Mouse (Mus musculus): ENCODE results near the gene Cd200r1. TPM values are rescaled to one million over a fixed set of nuclear protein-coding genes. Genes with fewer than 3 reads are reported as not detected.
"Not testable (repeated sequence)": the region's sequence is repeated elsewhere in the genome, so short reads cannot be mapped to it uniquely, and the experiment has no call there.

Cd200r1 gene
- total RNA-seq, 1 experiment from 2014 or later = 0.59 TPM

GRCm38 (mm10) chr16:44766320-44766892, 870 bp downstream of the Cd200r1 start:
- DNase-seq = no peak

- no peak for DNase-seq
Measured at GRCm38 (mm10) chr16:44767506-44767905, 2.0 kb downstream of the Cd200r1 start.

DNA sequence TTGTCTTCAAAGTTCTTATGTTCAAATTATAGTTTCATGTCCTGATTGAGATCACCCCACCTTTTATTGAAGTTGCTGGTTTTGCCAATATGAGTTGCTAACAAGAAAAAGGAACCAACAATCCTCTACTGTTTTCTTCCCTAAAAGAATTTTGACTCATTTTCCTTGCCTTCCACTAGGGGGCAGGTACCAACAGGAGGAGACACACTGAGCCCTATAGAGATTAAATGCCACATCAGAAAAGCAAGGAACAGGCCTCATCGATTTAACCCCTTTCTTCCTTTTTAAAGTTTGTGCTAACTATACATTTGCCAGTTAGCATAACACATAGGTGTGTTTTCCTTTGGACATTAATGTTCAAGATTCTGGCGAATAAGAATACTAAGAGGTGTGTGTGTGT, 2.4 kb downstream of the Cd200r1 start:
- no peak for DNase-seq

DNA sequence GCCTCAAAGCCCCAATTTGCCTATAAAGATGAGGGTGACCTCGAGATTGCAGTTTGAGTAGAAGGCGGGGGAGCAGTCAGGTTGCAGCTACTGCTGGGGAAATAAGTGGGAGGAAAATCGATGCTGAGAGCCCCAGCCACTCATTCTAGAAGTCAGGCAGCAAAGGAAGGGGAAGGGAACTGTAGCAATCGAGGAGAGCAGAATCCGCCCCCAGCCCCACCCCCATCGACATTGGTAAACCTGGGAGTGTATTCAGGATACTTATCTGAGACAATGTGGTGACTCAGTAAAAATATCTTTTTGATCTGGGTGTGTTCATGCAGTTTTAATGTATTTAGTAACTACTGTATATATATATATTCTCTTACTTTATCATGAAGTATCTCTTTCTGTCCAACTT, 7.0 kb downstream of the Cd200r1 start:
- no peak for DNase-seq

- no peak for DNase-seq
Measured at GRCm38 (mm10) chr16:44773673-44774072, 8.1 kb downstream of the Cd200r1 start.

GRCm38 (mm10) chr16:44774201-44774600, 8.7 kb downstream of the Cd200r1 start:
- DNase-seq = no peak

DNA sequence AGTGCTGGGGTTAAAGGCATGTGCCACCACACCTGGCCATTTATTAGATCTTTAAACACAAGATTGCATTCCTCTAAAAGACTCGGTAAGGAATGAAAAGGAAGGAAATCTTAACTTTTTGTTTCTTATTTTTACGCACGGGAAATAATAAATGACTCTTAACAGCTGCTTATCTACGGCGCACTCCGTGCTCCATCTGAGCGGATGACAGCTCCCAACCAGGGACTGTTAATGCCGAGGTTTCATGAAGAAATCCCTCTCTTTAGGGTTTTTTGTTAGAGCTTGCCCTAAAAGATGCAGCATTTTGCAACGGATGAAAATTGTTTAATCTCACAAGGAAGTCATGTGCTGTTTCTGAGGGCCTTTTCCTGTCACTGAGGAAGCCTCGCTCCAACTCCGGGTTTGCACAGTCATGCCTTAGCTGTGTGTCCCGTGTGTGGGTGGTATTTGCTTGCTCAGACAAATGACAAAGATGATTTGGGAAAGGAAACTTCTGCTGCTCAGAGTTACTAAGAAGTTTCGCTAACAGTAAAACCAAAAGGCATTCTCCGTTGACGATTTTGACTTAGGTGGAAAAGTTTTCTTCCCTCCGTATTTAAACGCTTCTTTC, 13.1 kb downstream of the Cd200r1 start:
- peak; percentile 21 for DNase-seq

DNA sequence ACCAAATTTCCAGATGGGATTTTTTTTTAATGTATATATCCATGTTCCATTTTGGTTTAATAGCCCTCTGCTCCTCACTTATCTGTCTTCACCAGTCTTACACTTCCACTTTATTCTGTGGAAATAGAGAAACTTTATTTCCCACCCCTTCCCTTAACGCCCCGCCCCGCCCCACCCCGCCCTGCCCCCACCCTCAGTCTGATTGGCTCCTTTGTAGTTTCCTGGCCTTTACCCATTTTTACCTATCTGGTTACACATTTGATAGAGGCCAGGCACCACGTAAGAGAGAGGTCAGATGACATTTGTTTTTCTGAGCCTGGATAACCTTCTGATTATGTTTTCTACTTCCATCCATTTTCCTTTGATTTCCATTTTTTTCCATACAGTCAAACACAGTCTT, 14.0 kb downstream of the Cd200r1 start:
- no peak for DNase-seq

- no peak for DNase-seq
Measured at GRCm38 (mm10) chr16:44780751-44781150, 15.2 kb downstream of the Cd200r1 start.

DNA sequence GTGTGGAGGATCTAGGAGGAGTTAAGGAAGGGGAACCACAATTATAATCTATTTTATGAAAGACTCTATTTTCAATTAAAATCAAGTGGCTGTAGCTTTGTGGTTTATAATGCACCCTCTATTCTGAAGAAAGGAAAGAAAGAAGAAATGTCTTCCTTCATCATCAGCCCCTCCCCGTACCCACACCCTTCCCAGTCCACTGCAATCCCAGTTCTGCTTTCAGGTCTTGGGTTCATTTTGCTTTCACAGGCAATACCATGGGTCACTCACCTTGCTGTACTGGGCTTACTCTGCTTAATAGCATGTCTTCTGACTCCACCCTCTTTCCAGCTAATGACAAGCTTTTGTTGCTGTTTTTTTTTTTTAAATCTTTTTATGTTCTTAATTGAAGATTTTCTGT, 21.4 kb downstream of the Cd200r1 start:
- DNase-seq = no peak

- DNase-seq = no peak
Measured at GRCm38 (mm10) chr16:44794416-44794815, 28.9 kb downstream of the Cd200r1 start.

DNA sequence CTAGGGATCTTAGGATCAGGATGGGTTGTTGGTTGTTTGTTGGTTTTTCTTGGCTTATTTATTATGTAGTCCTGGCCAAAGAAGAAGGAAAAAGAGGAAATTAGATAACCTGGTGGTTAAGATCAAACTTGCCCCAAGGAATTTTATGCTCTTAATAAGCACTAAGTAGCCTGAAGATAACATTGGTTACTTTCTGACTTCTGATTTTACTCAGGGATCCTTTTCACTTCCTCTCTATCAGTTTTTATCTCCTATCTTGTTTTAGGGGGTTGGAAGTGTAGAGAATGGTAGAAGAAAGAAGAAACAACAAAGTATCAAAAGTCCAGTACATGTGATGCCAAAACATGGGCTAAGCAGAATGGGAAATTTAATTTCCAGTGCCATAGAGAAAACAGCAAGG, 40.4 kb downstream of the Cd200r1 start:
- no peak for DNase-seq

GRCm38 (mm10) chr16:44810223-44810622, 44.7 kb downstream of the Cd200r1 start:
- DNase-seq = not testable (repeated sequence)

GRCm38 (mm10) chr16:44811544-44811943, 46.0 kb downstream of the Cd200r1 start, which contains the start of gene Cd200r4:
Gene Cd200r4, plus strand, starts transcription at chr16:44811733.
- no peak for DNase-seq

DNA sequence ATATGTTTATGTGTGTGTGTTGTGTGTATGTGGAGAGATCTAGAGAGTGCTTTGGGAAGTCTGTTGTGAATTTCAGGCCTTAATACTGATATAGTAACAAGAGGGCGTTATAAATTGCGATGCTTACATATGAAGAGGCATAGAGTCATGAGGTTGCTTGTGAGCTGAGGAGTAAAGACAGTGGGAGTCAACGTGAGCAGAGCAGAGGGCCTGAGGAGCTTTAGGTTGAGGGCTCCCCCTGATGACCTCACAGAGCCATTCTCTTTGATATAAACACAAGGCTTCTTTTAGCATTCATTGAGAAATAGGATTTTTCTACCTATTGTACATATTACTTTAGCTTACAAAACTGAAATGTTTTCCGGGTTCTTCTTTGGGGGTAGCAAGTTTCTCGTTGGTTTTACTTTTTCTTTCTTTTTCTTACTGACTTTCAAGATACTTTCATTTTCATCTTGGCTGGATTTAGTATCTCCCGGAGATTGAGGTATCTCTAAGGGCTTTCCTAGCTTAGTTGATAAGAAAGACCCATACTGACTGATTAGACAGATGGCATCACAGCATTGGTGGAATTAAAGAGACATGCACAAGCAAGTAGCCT, 47.0 kb downstream of the Cd200r1 start:
- no peak for DNase-seq

GRCm38 (mm10) chr16:44818010-44818409, 52.5 kb downstream of the Cd200r1 start:
- DNase-seq = no peak

- no peak for DNase-seq
Measured at GRCm38 (mm10) chr16:44820545-44820944, 55.0 kb downstream of the Cd200r1 start.

GRCm38 (mm10) chr16:44832286-44832685, 66.8 kb downstream of the Cd200r1 start:
- DNase-seq = no peak

GRCm38 (mm10) chr16:44833189-44833588, 67.7 kb downstream of the Cd200r1 start:
- DNase-seq = peak; percentile 20
